In the genomic region with DNA sequence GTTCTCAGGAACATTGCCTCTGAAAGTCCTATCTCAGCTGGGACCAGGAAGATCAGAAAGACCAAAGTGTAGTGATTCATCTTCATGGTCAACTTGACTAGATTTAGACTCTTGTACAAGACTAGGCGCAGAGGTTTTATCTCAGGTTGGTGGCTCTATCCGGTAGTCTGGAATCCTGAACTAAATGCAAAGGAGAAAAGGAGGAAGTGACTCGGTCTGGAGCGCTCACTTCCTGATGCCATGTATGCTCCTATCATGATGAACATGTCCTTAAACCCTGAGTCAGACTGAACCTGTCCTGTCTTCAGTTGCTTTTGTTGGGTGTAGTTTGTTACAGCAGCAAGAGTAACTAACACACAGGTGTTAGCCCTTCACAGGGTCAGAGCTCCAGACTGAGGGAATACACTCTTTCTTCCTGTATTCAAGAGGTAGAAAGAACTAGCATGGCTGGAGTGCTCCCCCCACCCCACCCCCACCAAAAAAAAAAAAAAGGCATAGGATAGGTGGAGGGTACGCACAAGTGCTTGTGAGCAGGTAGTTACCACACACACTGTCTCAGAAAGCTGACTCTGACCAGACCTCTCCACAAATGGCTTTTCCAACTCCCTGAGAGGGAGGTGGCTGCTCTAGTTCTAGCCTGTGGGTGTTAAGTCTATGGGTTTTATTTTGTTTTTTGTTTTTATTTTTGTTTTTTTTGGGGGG, we compare ENCODE assay signal across 1 mouse cellular context.
A peak's percentile ranks its signal among the peaks of the same experiment; 100 is the strongest.
TF ChIP-seq lines count a peak whose summit lies in the region.

No protein-coding gene starts in this region.

TF ChIP-seq in MEL, 35 proteins besides CTCF, POLR2A, EP300 and RAD21 (continued from another document):
- TF ChIP-seq GABPA (IDR thresholded peaks at IDR 0.05; ENCODE audit: low read depth, low read length) (no peak), MYC (IDR thresholded peaks at IDR 0.05; ENCODE audit: low read depth, low read length) (0 out of 2 replicates have a peak, but pooled peaks have one; percentile 15), POLR2AphosphoS5 (IDR thresholded peaks at IDR 0.05; ENCODE audit: borderline replicate concordance, low read depth, low read length) (no peak), ZC3H11A (IDR thresholded peaks at IDR 0.05; ENCODE audit: low read depth, low read length) (no peak), GATA1 (IDR thresholded peaks at IDR 0.05; ENCODE audit: low read depth, low read length) (peak; percentile 70), JUND (IDR thresholded peaks at IDR 0.05; ENCODE audit: low read depth, low read length) (no peak), KAT2A (conservative IDR thresholded peaks at IDR 0.05; ENCODE audit: low read depth, low read length) (no peak), BHLHE40 (IDR thresholded peaks at IDR 0.05; ENCODE audit: borderline replicate concordance, low read depth, low read length) (no peak), SMC3 (IDR thresholded peaks at IDR 0.05; ENCODE audit: low read depth, low read length) (no peak), MAFK (IDR thresholded peaks at IDR 0.05; ENCODE audit: borderline replicate concordance, low read depth, low read length) (no peak), ZMIZ1 (IDR thresholded peaks at IDR 0.05; ENCODE audit: low read depth, low read length) (no peak), MAX (IDR thresholded peaks at IDR 0.05; ENCODE audit: low read length) (no peak), MXI1 (IDR thresholded peaks at IDR 0.05; ENCODE audit: low read depth, low read length) (no peak), USF1 (IDR thresholded peaks at IDR 0.05; ENCODE audit: low read depth, low read length) (no peak), ELF1 (IDR thresholded peaks at IDR 0.05; ENCODE audit: low read depth, low read length) (peak; percentile 64), NRF1 (IDR thresholded peaks at IDR 0.05; ENCODE audit: insufficient read depth, low read depth, low read length, poor library complexity, severe bottlenecking) (no peak), ZKSCAN1 (IDR thresholded peaks at IDR 0.05; ENCODE audit: low read depth, low read length) (no peak), MYB (IDR thresholded peaks at IDR 0.05; ENCODE audit: low read depth, low read length) (no peak), CHD2 (IDR thresholded peaks at IDR 0.05; ENCODE audit: low read length) (no peak), NELFE (IDR thresholded peaks at IDR 0.05; ENCODE audit: low read depth, low read length) (no peak), MAZ (IDR thresholded peaks at IDR 0.05; ENCODE audit: low read depth, low read length) (0 out of 2 replicates have a peak, but pooled peaks have one; percentile 40), USF2 (IDR thresholded peaks at IDR 0.05; ENCODE audit: borderline replicate concordance in 1 of 2, insufficient read depth in 1 of 2, low read depth in 1 of 2, low read length in 2 of 2) (no peak), MEF2A (IDR thresholded peaks at IDR 0.05; ENCODE audit: extremely low read depth, insufficient replicate concordance, low read depth, low read length, poor library complexity, severe bottlenecking) (no peak), ETS1 (IDR thresholded peaks at IDR 0.05; ENCODE audit: low read depth, low read length) (peak; percentile 73; the same call in 1 of the 2 replicates), UBTF (IDR thresholded peaks at IDR 0.05; ENCODE audit: borderline replicate concordance, insufficient read depth, low read depth, low read length) (no peak), TAL1 (IDR thresholded peaks at IDR 0.05; ENCODE audit: low read length) (no peak), RCOR1 (IDR thresholded peaks at IDR 0.05; ENCODE audit: low read depth, low read length) (peak; percentile 86), SIN3A (IDR thresholded peaks at IDR 0.05; ENCODE audit: low read length) (0 out of 2 replicates have a peak, but pooled peaks have one; percentile 32)
TF ChIP-seq in MEL: peak in this region for 11.
